Mouse (Mus musculus) monocyte, adult 5-6 weeks (primary cell): ENCODE data around the gene Prodh2. TPM values are rescaled to one million over a fixed set of nuclear protein-coding genes. Genes with fewer than 3 reads are reported as not detected.

Source experiments
- ATAC-seq: fragments of 153-309, 156-312 bp; replicated peaks from 2 replicates; pipeline ENCODE4 v1.8.0; 2017; ENCODE audit warnings: mild to moderate bottlenecking; ENCODE audit not compliant: low TSS enrichment, insufficient number of reproducible peaks, severe bottlenecking, poor library complexity, low FRiP score
- total RNA-seq: library from RNA; stranded (forward); fragments of 200-1000, 200-491, 200-594 nt; gene quantifications from 3 replicates; pipeline ENCODE4 v1.2.3, GENCODE M21; 2017

The Prodh2 gene
- total RNA-seq, 1 experiment from 2014 or later = not detected

GRCm38 (mm10) chr7:30562526-30563116, 69.2 kb downstream of the Prodh2 start:
- no peak for ATAC-seq

Other genes with a start within 250 kb of the Prodh2 start
- 1.0 to 3.2 TPM in 2 of 3 replicates, not detected in the other for gene Thap8, start 213.5 kb upstream of the Prodh2 start, total RNA-seq
- 1.3 to 4.7 TPM (median 3.0 TPM) in 3 replicates for gene Wdr62, start 213.2 kb upstream of the Prodh2 start, total RNA-seq
- gene Clip3, start 201.9 kb upstream of the Prodh2 start, total RNA-seq = 2.2 TPM in 1 of 3 replicates, not detected in the others
- gene Alkbh6, start 184.9 kb upstream of the Prodh2 start, total RNA-seq = 27.8 to 47.4 TPM (median 35.8 TPM) in 3 replicates
- 3.0 TPM in 1 of 3 replicates, not detected in the others for gene Syne4, start 178.8 kb upstream of the Prodh2 start, total RNA-seq
- gene E130208F15Rik, start 171.9 kb upstream of the Prodh2 start, total RNA-seq = 2.2 to 10.7 TPM (median 8.0 TPM) in 3 replicates
- 11.3 to 13.7 TPM (median 11.5 TPM) in 3 replicates for gene Sdhaf1, start 169.7 kb upstream of the Prodh2 start, total RNA-seq
- gene Lrfn3, start 130.8 kb upstream of the Prodh2 start, total RNA-seq = not detected in 3 replicates
- 1,651 to 1,754 TPM (median 1,724 TPM) in 3 replicates for gene Tyrobp, start 79.9 kb upstream of the Prodh2 start, total RNA-seq
- gene Hcst, start 73.8 kb upstream of the Prodh2 start, total RNA-seq = 44.2 to 97.2 TPM (median 67.5 TPM) in 3 replicates
- 25.9 to 48.3 TPM (median 34.1 TPM) in 3 replicates for gene Nfkbid, start 71.9 kb upstream of the Prodh2 start, total RNA-seq
- 0.68 TPM in 1 of 3 replicates, not detected in the others for gene Aplp1, start 48.1 kb upstream of the Prodh2 start, total RNA-seq
- not detected in 3 replicates for gene Kirrel2, start 35.9 kb upstream of the Prodh2 start, total RNA-seq
- not detected in 3 replicates for gene Nphs1, start 35.3 kb upstream of the Prodh2 start, total RNA-seq
- gene Arhgap33, start 41.4 kb downstream of the Prodh2 start, total RNA-seq = 0.97 to 1.5 TPM in 2 of 3 replicates, not detected in the other
- 0.19 to 2.7 TPM (median 1.5 TPM) in 3 replicates for gene Hspb6, start 58.6 kb downstream of the Prodh2 start, total RNA-seq
- gene Proser3, start 58.7 kb downstream of the Prodh2 start, total RNA-seq = 1.7 to 4.3 TPM (median 3.3 TPM) in 3 replicates
- gene Lin37, start 66.2 kb downstream of the Prodh2 start, total RNA-seq = 8.1 to 26.1 TPM (median 10.0 TPM) in 3 replicates
- gene U2af1l4, start 69.7 kb downstream of the Prodh2 start, total RNA-seq = 66.7 to 101 TPM (median 99.2 TPM) in 3 replicates
- 3.5 to 14.5 TPM (median 11.1 TPM) in 3 replicates for gene Gm49396, start 69.7 kb downstream of the Prodh2 start, total RNA-seq
- 76.7 to 145 TPM (median 135 TPM) in 3 replicates for gene Psenen, start 70.0 kb downstream of the Prodh2 start, total RNA-seq
- 0.43 TPM in 1 of 3 replicates, not detected in the others for gene Igflr1, start 71.8 kb downstream of the Prodh2 start, total RNA-seq
- gene Kmt2b, start 95.1 kb downstream of the Prodh2 start, total RNA-seq = 15.4 to 44.0 TPM (median 23.8 TPM) in 3 replicates
- 8.4 to 30.5 TPM (median 20.6 TPM) in 3 replicates for gene Zbtb32, start 105.3 kb downstream of the Prodh2 start, total RNA-seq
- 1.1 TPM in 1 of 3 replicates, not detected in the others for gene Upk1a, start 119.2 kb downstream of the Prodh2 start, total RNA-seq
- 424 to 540 TPM (median 506 TPM) in 3 replicates for gene Cox6b1, start 132.5 kb downstream of the Prodh2 start, total RNA-seq
- not detected in 3 replicates for gene Etv2, start 142.2 kb downstream of the Prodh2 start, total RNA-seq
- 63.9 to 74.7 TPM (median 64.6 TPM) in 3 replicates for gene Rbm42, start 156.7 kb downstream of the Prodh2 start, total RNA-seq
- 5.6 to 20.3 TPM (median 11.0 TPM) in 3 replicates for gene Haus5, start 171.4 kb downstream of the Prodh2 start, total RNA-seq
- not detected in 3 replicates for gene Pmis2, start 178.0 kb downstream of the Prodh2 start, total RNA-seq
- not detected in 3 replicates for gene 2200002J24Rik, start 205.3 kb downstream of the Prodh2 start, total RNA-seq
- gene Atp4a, start 218.6 kb downstream of the Prodh2 start, total RNA-seq = 0.75 TPM in 1 of 3 replicates, not detected in the others
- gene Tmem147, start 235.9 kb downstream of the Prodh2 start, total RNA-seq = 14.0 to 17.1 TPM (median 17.0 TPM) in 3 replicates